Mouse (Mus musculus): ENCODE results near the gene Hspa4l.

DNA sequence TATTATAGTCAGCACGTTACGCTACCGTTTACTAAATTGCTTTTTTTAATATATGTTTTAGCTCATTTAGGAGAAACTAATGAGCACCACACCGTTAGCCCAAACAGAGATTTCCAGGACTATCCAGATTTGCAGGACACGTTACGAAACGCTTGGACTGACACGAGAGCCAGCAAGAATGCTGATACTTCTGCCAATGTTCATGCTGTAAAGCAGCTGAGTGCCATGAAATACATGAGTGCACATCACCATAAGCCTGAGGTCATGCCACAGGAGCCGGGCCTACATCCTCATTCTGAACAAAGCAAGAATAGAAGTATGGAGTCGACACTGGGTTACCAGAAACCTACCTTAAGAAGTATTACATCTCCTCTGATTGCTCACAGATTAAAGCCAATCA lies 64.4 kb downstream of the Hspa4l start:
- no peak for TF ChIP-seq E2F4 (IDR thresholded peaks at IDR 0.05; ENCODE audit: insufficient read depth)
- TF ChIP-seq SRF (IDR thresholded peaks at IDR 0.05; ENCODE audit: control insufficient read depth, insufficient read length, low read depth), result no peak

Measured in myocyte (in vitro differentiated cells).